Mouse (Mus musculus) G1E (cell line): ENCODE results near the gene Trim45.

Experiments used
- CTCF ChIP-seq: IDR thresholded peaks from 2 replicates; pipeline ENCODE4 v1.5.1; 2012; ENCODE audit warnings: low read depth, low read length, inconsistent platforms, mixed read lengths
- GATA1 ChIP-seq: IDR thresholded peaks from 2 replicates; pipeline ENCODE4 v1.6.1; 2012; ENCODE audit warnings: borderline replicate concordance, low read length, inconsistent platforms, mixed read lengths
- POLR2AphosphoS5 ChIP-seq: IDR thresholded peaks from 2 replicates; pipeline ENCODE4 v1.6.1; 2012; ENCODE audit warnings: low read depth, low read length, inconsistent platforms; ENCODE audit not compliant: insufficient replicate concordance
- TAL1 ChIP-seq: conservative IDR thresholded peaks from 2 replicates; pipeline ENCODE4 v1.6.1; 2012; ENCODE audit warnings: low read depth, low read length, inconsistent platforms, mixed read lengths

DNA sequence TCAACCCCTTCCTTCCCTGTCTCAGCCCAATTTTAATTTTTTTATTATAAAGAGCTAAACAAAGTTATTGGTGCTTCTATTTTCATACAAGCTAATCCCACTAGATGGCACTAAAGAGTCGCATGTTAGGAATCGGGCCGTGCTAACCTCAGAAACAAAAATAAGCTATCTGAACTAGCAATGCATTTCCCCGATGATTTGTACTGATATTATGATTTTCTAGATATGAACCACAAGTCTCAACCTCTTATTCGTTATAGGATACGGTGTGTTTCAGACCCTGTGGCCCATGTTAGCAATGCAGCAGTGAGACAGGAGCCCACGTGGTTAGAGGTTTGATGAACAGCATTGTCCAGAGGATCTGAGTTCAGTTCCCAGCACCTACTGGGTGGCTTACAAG is 5.2 kb upstream of the Trim45 start:
- TF ChIP-seq CTCF, result 0 out of 2 replicates have a peak, but pooled peaks have one; percentile 9
- no peak for TF ChIP-seq POLR2AphosphoS5
- no peak for TF ChIP-seq GATA1
- TF ChIP-seq TAL1, result no peak
